Mouse (Mus musculus) layer of hippocampus, adult 2 months (tissue): ENCODE data around the gene Tmem132b. TPM values are rescaled to one million over a fixed set of nuclear protein-coding genes. Genes with fewer than 3 reads are reported as not detected.

Source experiments
- DNase-seq, 2 experiments: peaks; one replicate each; pipeline ENCODE4 v3.0.0; 2022; ENCODE audit warnings: low spot score in 2 of 2
- H3K27ac ChIP-seq: fragments of 200-600 bp; 2 replicates; pipeline ENCODE4 v1.8.1; 2022
- H3K4me3 ChIP-seq: fragments of 200-600 bp; 2 replicates; pipeline ENCODE4 v1.8.1; 2022; ENCODE audit warnings: mild to moderate bottlenecking
- CTCF ChIP-seq: fragments of 200-600 bp; conservative IDR thresholded peaks from 2 replicates; pipeline ENCODE4 v1.8.1; 2022; ENCODE audit warnings: antibody characterized with exemption, mild to moderate bottlenecking, moderate library complexity
- total RNA-seq, 2 experiments: library from RNA; stranded (reverse); gene quantifications; 2 replicates each; pipeline ENCODE4 v1.2.3; 2021

Tmem132b gene
- total RNA-seq, 2 experiments from 2014 or later, result 117 to 127 TPM

DNA sequence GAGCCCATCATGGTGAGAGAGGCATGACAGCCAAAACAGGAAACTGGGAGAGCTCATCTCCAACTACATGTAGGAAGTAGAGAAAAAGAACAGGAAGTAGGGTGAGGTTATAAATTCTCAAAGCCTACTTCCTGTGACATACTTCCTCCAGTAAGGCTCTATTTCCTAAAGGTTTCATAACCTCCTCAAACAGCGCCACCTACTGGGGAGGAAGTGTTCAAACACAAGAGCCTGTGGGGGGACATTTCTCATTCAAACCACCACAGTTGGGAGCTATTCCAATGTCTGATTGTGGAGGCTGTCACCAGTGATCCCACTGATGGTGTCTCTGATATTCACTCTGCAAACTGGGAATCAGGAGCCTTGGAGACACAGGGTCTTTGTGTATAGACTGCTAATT, 78.4 kb downstream of the Tmem132b start:
- Histone ChIP-seq H3K4me3 (no peak overlapping the region), H3K27ac (no peak overlapping the region)
- peak; percentile 62 for TF ChIP-seq CTCF
- DNase-seq, result no peak

DNA sequence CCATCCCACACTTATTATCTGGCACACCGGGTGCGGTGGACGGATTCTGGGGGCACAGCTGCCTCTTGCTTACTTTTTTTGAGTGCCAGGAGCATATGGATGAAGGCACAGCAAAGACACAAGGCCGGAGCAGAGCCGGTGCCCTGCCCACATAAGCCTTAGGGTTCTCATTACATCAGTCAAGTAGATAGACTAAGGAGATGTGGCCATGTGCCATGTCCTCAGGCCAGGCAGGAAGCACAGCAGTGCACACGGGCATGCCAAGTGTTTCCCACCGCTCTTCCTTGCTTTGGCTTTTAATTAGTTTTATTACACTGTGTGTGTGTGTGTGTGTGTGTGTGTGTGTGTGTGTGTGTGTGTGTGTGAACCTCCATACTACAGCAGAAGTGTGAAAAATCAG, 80.9 kb downstream of the Tmem132b start:
- DNase-seq, result no peak
- TF ChIP-seq CTCF, result no peak
- Histone ChIP-seq H3K27ac (peak overlapping the region; percentile 72), H3K4me3 (no peak overlapping the region)

DNA sequence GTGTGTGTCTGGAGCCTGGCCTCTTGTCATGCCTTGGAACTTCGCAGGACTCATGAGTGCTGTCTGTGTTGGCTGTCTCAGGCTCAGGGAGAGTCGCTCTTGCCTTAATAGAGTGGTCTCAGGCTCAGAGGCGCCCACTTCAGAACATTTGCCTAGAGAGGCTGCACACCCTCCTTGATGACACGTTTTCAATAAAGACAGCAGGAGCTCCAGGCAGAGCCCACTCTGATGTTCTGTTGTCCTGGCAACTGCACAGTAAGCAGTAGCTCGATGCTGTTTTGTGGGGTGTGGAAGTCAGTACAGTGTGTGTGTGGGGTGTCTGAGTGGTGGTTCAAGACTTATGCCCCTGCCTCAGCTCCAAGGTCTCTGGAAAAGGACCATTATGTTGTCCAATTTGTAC, 81.6 kb downstream of the Tmem132b start:
- no peak for TF ChIP-seq CTCF
- Histone ChIP-seq H3K27ac (peak overlapping the region; percentile 70), H3K4me3 (no peak overlapping the region)
- DNase-seq, result peak; percentile 35 to 42

DNA sequence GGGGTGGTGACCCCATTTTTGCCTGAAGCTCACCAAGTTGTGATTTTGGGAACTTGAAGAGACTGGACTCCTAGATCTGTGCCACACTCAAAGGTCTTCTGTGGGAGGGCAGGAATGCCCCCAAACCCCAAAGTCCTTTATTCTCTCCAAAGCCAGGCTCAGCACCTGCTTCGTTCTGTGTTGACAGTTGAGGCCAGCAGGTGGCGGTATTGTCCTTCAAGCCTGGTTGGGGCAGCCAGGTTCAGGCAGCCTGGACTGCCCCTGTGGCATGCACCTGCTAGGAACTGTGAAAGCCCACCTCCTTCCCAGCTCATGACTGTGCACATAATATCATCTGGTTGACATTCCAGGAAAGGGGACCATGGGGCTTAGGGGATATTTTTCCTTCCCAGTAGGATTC, 82.8 kb downstream of the Tmem132b start:
- DNase-seq, result peak in 1 of 2 experiments; percentile 39
- no peak overlapping the region for H3K27ac ChIP-seq
- peak; percentile 77 for TF ChIP-seq CTCF
- no peak overlapping the region for H3K4me3 ChIP-seq

DNA sequence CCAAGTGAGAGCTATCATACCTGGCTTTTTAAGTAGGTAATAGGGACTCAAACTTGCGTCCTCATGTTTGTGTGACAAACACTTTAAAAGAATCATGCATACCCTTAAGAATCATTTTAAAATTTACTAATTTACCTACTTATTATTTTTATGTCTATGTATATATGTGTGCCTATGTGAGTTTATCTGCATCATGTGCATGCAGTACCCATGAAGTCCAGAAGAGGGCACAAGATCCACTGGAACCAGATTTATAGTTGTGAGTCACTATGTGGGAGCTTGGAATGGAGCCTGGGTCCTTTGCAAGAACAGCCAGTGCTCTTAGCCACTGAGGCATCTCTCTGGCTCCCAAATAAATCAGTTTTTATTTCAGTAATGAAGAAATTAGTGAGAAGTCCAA, 85.5 kb downstream of the Tmem132b start:
- Histone ChIP-seq H3K27ac (no peak overlapping the region), H3K4me3 (no peak overlapping the region)
- DNase-seq, result no peak
- TF ChIP-seq CTCF, result peak; percentile 68

DNA sequence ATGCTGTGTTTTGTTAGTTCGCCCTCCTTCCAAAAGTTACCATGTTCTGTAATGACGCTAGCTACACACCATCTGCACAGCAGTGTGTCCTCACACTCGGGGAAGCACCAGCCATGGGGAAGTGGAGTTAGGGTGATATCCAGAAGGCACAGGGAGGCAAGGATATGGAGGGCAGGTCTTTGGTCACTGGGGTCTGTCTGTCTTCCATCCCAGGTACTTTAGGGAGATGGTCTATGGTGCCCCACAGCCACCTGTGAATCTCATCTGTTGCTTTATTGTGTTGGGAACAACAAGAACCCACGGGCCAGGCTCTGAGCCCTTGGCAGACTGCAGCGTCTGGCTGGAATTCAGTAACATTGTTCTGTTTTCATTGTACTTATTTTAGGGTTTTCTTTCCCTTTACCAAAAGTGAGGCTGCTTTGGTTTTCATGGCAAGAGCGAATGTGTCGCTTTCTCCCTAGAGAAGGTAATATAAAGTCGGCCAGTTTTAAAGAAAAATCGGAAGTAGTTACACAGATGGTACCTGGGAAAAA, 96.3 kb downstream of the Tmem132b start:
- peak; percentile 63 to 72 for DNase-seq
- Histone ChIP-seq H3K4me3 (no peak overlapping the region), H3K27ac (peak overlapping the region; percentile 81)
- TF ChIP-seq CTCF, result no peak

DNA sequence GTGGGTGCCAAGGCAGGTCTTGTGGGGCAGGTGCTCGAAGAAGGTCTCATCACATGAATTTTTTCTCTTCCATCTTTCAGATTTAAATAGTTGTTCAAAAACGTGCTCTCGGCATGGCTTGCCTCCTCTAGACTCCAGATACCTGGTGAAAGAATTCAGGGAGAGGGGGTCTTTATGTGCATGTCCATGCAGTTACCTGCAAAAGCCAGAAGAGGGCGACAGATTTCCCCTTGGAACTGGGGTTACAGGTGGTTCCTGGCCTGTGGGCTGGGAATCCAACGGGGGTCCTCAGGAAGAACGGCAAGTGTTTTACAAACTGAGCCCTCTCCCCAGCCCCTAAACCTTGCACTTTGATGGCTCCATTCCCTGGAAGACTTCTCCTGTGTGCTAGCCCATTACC, 103.1 kb downstream of the Tmem132b start:
- no peak for DNase-seq
- peak; percentile 61 for TF ChIP-seq CTCF
- Histone ChIP-seq H3K27ac (no peak overlapping the region), H3K4me3 (no peak overlapping the region)

DNA sequence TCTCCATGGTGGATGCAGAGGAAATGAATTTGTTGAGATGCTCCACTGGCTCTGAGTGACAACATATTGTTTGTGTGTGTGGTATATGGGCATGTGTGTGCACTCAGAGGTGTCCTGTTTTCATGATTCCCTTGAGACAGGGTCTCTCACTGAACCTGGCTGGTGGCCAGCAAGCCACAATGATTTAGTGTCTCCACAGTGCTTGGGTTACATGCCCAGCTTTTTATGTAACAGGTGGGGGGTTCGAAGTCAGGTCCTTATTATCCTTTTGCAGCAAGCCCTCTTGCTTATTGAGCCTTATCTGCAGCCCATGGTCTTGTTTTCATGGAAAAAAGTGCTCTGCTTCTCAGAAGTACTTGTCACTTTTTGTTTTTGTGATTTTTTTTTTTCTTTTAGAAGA, 109.4 kb downstream of the Tmem132b start:
- TF ChIP-seq CTCF, result no peak
- no peak for DNase-seq
- H3K27ac ChIP-seq, result peak overlapping the region; percentile 72
- H3K4me3 ChIP-seq, result no peak overlapping the region

DNA sequence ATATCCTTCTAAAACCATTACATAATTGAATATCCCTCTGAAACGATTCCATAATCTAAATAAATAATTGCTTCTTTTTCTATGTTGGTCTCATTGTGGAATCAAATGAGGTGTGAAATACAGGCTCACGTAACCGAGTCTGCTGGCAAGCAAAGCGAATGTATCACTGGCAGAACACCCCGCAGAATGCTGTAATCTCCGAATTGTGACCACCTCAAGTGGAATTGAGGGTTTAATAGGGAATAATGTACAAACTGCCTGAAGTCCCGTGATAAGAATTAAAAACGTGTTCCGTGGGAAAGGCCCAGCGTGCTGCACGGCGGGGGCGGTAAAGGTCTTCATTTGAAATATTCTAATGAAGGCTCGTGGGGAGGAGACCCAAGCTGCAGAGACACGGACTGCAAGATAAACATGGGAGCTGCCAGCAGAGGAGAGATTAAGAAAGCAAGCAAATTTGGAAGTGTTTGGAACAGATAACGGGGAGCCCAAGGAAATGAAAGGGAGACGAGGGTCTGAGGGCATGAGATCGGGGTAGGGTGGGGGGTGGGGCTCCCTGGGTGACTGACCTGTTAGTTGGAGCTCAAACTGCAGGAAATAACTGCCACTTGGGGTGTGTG, 110.1 kb downstream of the Tmem132b start:
- no peak for DNase-seq
- peak overlapping the region; percentile 24; the same call in 1 of the 2 replicates for H3K4me3 ChIP-seq
- peak overlapping the region; percentile 72 for H3K27ac ChIP-seq
- TF ChIP-seq CTCF, result no peak

DNA sequence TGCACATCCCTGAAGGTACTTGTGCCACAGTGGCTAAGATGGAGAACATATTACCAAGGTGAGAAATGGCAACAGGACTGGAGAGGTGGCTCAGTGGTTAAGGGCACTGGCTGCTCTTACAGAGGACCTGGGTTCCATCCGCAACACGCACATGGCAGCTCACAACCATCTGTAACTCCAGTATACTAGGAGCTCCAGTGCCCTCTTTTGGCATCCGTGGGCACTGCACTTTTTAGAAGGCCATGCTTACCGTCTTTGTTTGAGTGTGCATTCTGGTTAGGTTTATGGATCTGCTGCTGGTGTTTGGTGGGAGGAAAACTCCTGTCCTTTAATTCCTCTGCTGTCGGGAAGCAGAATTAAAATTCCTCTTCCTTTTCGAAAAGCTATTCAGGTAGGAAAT, 116.7 kb downstream of the Tmem132b start:
- H3K27ac ChIP-seq, result peak overlapping the region; percentile 32; the same call in 1 of the 2 replicates
- no peak overlapping the region for H3K4me3 ChIP-seq
- peak; percentile 44 for TF ChIP-seq CTCF
- DNase-seq, result no peak

DNA sequence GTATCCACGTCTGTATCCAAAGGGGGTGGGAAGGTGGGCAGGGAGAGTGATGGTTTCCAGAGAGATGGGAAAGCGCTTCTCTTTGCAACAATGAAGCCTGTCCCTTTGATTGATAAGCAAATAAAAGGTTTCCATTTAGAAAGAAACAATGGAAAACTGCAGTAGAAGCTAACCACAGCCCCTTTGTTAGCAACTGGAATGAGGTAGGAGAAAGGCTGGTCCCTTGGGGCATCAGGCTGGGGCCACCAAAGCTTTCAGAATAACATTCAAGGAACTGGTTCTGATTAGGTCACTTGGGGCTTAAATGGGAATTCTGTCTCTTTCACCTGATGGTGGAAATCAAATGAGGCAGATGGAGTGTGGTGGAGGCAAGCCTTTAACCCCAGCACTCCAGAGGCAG, 118.4 kb downstream of the Tmem132b start:
- peak overlapping the region; percentile 84 for H3K27ac ChIP-seq
- TF ChIP-seq CTCF, result no peak
- DNase-seq, result no peak
- no peak overlapping the region for H3K4me3 ChIP-seq

DNA sequence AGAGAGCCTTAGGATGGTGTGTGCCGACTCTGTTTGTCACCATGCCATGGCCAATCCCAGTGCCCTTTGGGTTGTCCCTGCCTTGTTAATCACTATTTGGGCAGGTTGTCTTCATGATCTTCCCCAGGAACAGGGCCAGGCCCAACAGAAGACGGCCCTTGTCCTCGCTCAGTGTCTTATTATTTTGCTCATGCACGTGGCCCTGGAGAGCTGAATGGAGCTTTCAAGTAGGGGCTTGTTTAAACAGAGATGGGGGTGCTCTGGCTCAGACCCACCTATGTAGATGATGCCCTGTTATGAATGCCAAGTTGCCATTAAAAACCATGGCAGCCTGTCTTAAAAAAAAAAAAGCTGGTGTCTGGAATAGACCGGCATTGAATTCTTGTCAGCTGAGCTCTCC, 126.5 kb downstream of the Tmem132b start:
- no peak overlapping the region for H3K4me3 ChIP-seq
- no peak for TF ChIP-seq CTCF
- peak; percentile 26 to 35 for DNase-seq
- H3K27ac ChIP-seq, result peak overlapping the region; percentile 70

DNA sequence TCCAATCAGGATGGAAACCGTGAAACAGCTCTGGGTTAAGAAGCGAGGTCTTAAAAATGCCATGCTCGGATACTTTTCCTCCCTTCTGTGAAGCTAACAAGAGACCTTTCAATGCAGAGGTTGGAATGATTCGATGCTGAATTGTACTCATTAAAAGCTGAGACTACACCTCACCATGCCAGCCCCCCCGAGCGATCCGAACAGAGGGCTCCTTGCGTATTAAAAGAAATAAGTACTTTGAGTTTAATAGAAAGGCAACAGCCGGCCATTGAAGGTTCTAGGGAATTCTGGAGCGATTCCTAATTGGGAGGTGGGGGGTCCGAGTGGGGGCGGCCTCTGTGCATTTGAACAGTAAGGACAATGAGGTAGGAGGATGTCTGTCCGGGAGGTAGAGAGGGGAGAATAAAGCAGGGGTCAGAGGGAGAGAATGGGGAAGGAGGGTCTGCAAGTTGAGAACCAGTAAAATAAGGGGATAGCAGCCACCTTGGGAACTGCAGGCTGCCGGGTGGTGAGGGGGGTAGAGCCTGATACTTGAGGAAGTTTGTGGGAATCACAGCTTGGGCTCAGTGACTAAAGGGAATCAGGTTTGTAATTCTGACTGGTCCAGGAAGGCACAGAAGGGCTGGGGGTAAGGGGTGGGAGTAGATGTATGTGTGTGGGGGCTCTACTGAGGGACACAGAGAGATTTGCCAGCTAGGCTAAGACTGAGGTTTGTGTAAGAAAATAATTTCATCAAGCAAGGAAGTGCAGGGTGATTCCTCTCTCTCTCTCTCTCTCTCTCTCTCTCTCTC, 127.6 kb downstream of the Tmem132b start:
- Histone ChIP-seq H3K27ac (peak overlapping the region; percentile 70), H3K4me3 (no peak overlapping the region)
- peak; percentile 34 for DNase-seq
- TF ChIP-seq CTCF, result no peak

DNA sequence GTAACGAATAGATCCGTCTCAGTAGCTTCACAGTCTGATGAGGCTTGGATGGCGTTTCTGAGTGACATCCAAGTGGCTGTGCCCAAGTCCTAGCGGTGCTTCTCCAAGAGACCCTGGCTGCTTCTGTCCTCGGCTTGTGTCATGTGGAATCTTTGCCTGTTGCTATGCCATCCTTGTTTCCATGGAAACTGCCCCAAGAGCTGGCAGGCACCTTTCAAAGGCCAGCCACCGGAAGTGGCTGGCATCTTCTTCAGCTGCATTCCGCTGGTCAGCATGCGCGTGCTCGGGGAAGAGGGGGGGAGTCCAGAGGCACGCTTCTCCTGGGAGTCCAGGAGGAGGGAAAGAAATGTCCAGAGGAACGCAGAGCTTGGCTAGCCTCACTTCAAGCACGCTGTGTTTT, 144.0 kb downstream of the Tmem132b start:
- TF ChIP-seq CTCF, result no peak
- Histone ChIP-seq H3K4me3 (peak overlapping the region; percentile 40), H3K27ac (peak overlapping the region; percentile 78)
- peak; percentile 56 to 81 for DNase-seq
